Mouse (Mus musculus) midbrain, postnatal 0 days (tissue): Measurements from ENCODE around the gene Ppt2. TPM values are rescaled to one million over a fixed set of nuclear protein-coding genes. Genes with fewer than 3 reads are reported as not detected.
A peak's percentile ranks its signal among the peaks of the same experiment; 100 is the strongest.

Experiments
- ATAC-seq: fragments of 200-750 bp; cut with Nextera tagmentation; 2 replicates; pipeline ENCODE4 v1.8.0; 2017; ENCODE audit warnings: moderate number of reproducible peaks, mild to moderate bottlenecking, moderate TSS enrichment, moderate library complexity; ENCODE audit not compliant: low FRiP score
- DNase-seq: peaks from one replicate; pipeline ENCODE4 v3.0.0-alpha.2; 2015; ENCODE audit warnings: low spot score
- H3K27ac ChIP-seq: fragments of 300-500 bp; sonication (generic); 2 replicates; pipeline ENCODE4 v1.5.1; 2014; ENCODE audit warnings: low read depth, mild to moderate bottlenecking, low read length, mixed read lengths
- H3K27me3 ChIP-seq: fragments of 300-500 bp; sonication (generic); 2 replicates; pipeline ENCODE4 v1.6.1; 2014; ENCODE audit warnings: low read length, control low read depth, mixed read lengths; ENCODE audit not compliant: insufficient read depth
- H3K36me3 ChIP-seq: fragments of 300-500 bp; sonication (generic); 2 replicates; pipeline ENCODE4 v1.6.1; 2014; ENCODE audit warnings: low read length, control low read depth, mixed read lengths; ENCODE audit not compliant: insufficient read depth
- H3K4me1 ChIP-seq: fragments of 300-500 bp; sonication (generic); 2 replicates; pipeline ENCODE4 v1.6.1; 2014; ENCODE audit warnings: mild to moderate bottlenecking, control low read depth, antibody characterized with exemption, low read length, mixed read lengths; ENCODE audit not compliant: insufficient read depth
- H3K4me2 ChIP-seq: fragments of 300-500 bp; sonication (generic); 2 replicates; pipeline ENCODE4 v1.6.1; 2014; ENCODE audit warnings: low read depth, mild to moderate bottlenecking, low read length, mixed read lengths; ENCODE audit not compliant: poor library complexity, severe bottlenecking
- H3K4me3 ChIP-seq: fragments of 300-500 bp; sonication (generic); 2 replicates; pipeline ENCODE4 v1.5.1; 2014; ENCODE audit warnings: low read depth, mild to moderate bottlenecking, low read length, moderate library complexity
- H3K9ac ChIP-seq: fragments of 300-500 bp; sonication (generic); replicated peaks from 2 replicates; pipeline ENCODE4 v1.6.1; 2014; ENCODE audit warnings: mild to moderate bottlenecking, low read length, moderate library complexity, mixed read lengths; ENCODE audit not compliant: poor library complexity, severe bottlenecking
- H3K9me3 ChIP-seq: fragments of 300-500 bp; sonication (generic); 2 replicates; pipeline ENCODE4 v1.6.1; 2016; ENCODE audit warnings: low read length, control low read depth
- CTCF ChIP-seq: IDR thresholded peaks from 2 replicates; pipeline ENCODE4 v1.5.1; 2016; ENCODE audit warnings: antibody characterized with exemption, mild to moderate bottlenecking
- WGBS: fragments of 180-500 bp; shearing (Covaris S2); extraction: QIAGEN DNeasy Blood & Tissue Kit; methylation state at CpG from one replicate; pipeline ENCODE4 v1.1.7; 2014; 5-methylcytosine and 5-hydroxymethylcytosine counted together
- polyA plus RNA-seq: library from polyadenylated mRNA; unstranded; fragments of >200 nt; fragmentation: Nextera tagmentation; extraction: Ambion mirVana; gene quantifications from 2 replicates; pipeline ENCODE4 v1.2.1, GENCODE M21; 2015
- total RNA-seq: library from RNA; depleted of rRNA; stranded (reverse); fragments of >200 nt; gene quantifications from 2 replicates; pipeline ENCODE4 v1.2.3, GENCODE M21; 2014

The Ppt2 gene
- total and polyA plus RNA-seq, 2 experiments from 2014 or later = 18.0 to 31.0 TPM

GRCm38 (mm10) chr17:34644608-34645007 is 16.3 kb upstream of the Ppt2 start, which contains the start of gene Fkbpl:
Fkbpl (plus strand) TSS chr17:34644764.
- peaks cover 7% of the 10 kb centered on the region for H3K4me1 ChIP-seq
- DNase-seq (peak; percentile 98), ATAC-seq (peak; percentile 73)
- peaks cover 11% of the 10 kb centered on the region for H3K36me3 ChIP-seq
- H3K27ac ChIP-seq = peak within 1 kb of the TSS; percentile 52; the same call in 1 of the 2 replicates
- no peak for TF ChIP-seq CTCF
- H3K9ac ChIP-seq = peak within 1 kb of the TSS; percentile 44
- H3K27me3 ChIP-seq = no peaks in the 10 kb centered on the region
- 1% methylated on average over 16 of the region's 16 CpGs for WGBS
- H3K4me3 ChIP-seq = peak within 1 kb of the TSS; percentile 43
- H3K4me2 ChIP-seq = peak within 1 kb of the TSS; percentile 55
- H3K9me3 ChIP-seq = no peaks in the 10 kb centered on the region

DNA sequence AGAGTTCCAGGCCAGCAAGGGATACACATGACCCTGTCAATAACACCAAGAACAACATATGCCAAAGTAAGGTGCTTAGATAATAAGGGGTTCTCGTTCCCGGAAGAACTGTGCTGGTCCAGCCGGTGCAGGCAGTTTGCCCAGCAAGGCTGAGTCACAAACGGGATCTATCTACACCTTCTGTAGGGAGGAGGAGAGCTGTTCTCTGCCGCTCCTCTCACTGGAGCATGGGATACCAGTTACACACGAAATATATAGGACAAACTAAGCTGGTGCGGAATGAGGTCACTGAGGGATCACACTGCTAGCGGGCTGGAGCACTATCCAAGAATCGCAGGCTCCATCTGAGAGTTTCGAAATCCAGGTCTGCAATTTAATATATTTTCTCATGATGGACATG is 15.6 kb upstream of the Ppt2 start:
- Histone ChIP-seq H3K4me2 (no peak overlapping the region), H3K4me3 (no peak overlapping the region), H3K27ac (no peak overlapping the region), H3K9me3 (no peaks in the 10 kb centered on the region), H3K36me3 (peaks cover 4% of the 10 kb centered on the region; the same call in 1 of the 2 replicates), H3K4me1 (peaks cover 7% of the 10 kb centered on the region), H3K9ac (no peak overlapping the region), H3K27me3 (no peaks in the 10 kb centered on the region)
- WGBS = 84% methylated on average over 10 of the region's 10 CpGs
- no peak for DNase-seq
- no peak for TF ChIP-seq CTCF
- ATAC-seq = no peak

- Histone ChIP-seq H3K4me1 (peaks cover 7% of the 10 kb centered on the region), H3K4me3 (no peak overlapping the region), H3K36me3 (0 out of 2 replicates have a peak, but pooled peaks cover under 1% of the 10 kb centered on the region), H3K9me3 (no peaks in the 10 kb centered on the region), H3K4me2 (no peak overlapping the region), H3K27me3 (no peaks in the 10 kb centered on the region), H3K27ac (no peak overlapping the region), H3K9ac (no peak overlapping the region)
- no peak for ATAC-seq
- WGBS = 88% methylated on average over 4 of the region's 4 CpGs
- no peak for TF ChIP-seq CTCF
- DNase-seq = no peak
Measured at GRCm38 (mm10) chr17:34643379-34643778, 15.1 kb upstream of the Ppt2 start.

DNA sequence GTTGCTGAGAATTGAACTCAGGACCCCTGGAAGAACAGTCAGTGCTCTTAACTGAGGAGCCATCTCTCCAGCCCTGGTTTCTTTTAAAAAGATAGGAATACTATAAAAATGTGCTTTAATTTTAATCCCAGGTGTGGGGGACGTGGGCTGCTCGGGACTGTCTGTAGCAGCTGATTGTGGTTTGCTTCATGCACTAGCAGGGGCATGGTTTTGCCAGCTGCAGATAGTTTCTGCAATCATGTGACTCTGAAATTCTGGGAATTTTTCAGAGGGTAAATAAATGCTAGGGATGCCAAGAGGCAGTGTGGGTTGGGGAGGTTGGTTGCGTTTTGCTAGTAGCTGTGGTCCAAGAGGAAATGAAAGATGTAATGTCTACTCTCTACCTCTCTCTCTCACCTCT is 13.6 kb upstream of the Ppt2 start:
- DNase-seq = no peak
- no peak for ATAC-seq
- H3K27ac ChIP-seq = no peak overlapping the region

GRCm38 (mm10) chr17:34640778-34641601 is 12.7 kb upstream of the Ppt2 start:
- Histone ChIP-seq H3K9me3 (no peaks in the 10 kb centered on the region), H3K4me2 (no peak overlapping the region), H3K36me3 (no peaks in the 10 kb centered on the region), H3K9ac (no peak overlapping the region), H3K4me1 (no peaks in the 10 kb centered on the region), H3K27me3 (no peaks in the 10 kb centered on the region), H3K27ac (peak overlapping the region; percentile 32; the same call in 1 of the 2 replicates), H3K4me3 (no peak overlapping the region)
- TF ChIP-seq CTCF = peak; percentile 26; the same call in 1 of the 2 replicates
- ATAC-seq (no peak), DNase-seq (peak; percentile 73)
- WGBS = 12% methylated on average over 11 of the region's 11 CpGs

More for the DNA sequence above, 13.6 kb upstream of the Ppt2 start:
- no peak for TF ChIP-seq CTCF
- no peaks in the 10 kb centered on the region for H3K36me3 ChIP-seq
- H3K9me3 ChIP-seq = no peaks in the 10 kb centered on the region
- H3K27me3 ChIP-seq = no peaks in the 10 kb centered on the region
- H3K9ac ChIP-seq = no peak overlapping the region
- H3K4me3 ChIP-seq = no peak overlapping the region
- no peak overlapping the region for H3K4me2 ChIP-seq
- no peaks in the 10 kb centered on the region; the same call in 1 of the 2 replicates for H3K4me1 ChIP-seq
- 91% methylated on average over 3 of the region's 3 CpGs for WGBS
